Mouse (Mus musculus): Measurements from ENCODE around the gene Tespa1.
"Not testable (repeated sequence)": the region's sequence is repeated elsewhere in the genome, so short reads cannot be mapped to it uniquely, and the experiment has no call there.

The Tespa1 gene

GRCm38 (mm10) chr10:130363438-130364164 is 40.9 kb downstream of the Tespa1 start:
- DNase-seq (ENCODE audit: low spot score in 2 of 2) = no peak

DNA sequence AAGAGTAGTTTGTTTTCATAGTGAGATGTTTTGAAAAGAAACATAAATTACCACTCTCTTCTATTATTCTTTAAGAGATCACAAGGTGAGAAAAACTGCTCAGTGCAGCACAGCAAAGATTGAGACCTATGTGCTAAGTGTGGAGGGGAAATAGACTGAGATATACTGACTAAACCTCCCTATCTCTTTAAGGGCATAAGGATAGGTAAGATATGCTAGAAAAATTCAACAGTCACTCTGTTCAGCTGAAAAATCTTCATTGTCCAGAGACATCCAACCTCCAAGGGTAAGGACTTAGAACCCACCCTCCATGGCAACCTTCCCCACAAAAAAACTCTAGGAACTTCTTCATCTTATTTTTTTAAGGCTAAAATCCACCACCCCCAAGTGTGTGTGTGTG is 42.1 kb downstream of the Tespa1 start:
- no peak for DNase-seq (ENCODE audit: low spot score in 2 of 2)

- no peak for DNase-seq (ENCODE audit: low spot score in 2 of 2)
Measured at GRCm38 (mm10) chr10:130368384-130368783, 45.7 kb downstream of the Tespa1 start.

- DNase-seq (ENCODE audit: low spot score in 2 of 2) = no peak
Measured at GRCm38 (mm10) chr10:130370005-130370682, 47.5 kb downstream of the Tespa1 start.

DNA sequence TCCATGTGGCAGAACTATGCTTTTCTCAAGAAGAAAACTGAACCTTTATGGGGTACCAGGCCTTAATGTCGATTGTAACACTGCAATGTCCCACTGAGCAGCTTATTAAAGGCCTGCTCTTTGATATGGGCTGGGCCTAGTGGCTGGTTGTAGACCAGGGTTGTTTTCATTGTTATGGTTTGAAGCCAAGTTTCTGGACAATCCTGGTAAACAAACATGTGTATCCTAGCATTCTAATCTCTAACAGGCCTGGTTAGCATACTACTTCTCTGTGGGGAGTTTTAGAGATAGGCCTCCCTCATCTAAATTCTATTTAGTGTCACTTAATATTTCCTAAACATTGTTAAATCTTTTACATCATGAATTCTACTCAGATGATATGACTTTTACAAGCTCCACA is 49.0 kb downstream of the Tespa1 start:
- no peak for DNase-seq (ENCODE audit: low spot score in 2 of 2)

DNA sequence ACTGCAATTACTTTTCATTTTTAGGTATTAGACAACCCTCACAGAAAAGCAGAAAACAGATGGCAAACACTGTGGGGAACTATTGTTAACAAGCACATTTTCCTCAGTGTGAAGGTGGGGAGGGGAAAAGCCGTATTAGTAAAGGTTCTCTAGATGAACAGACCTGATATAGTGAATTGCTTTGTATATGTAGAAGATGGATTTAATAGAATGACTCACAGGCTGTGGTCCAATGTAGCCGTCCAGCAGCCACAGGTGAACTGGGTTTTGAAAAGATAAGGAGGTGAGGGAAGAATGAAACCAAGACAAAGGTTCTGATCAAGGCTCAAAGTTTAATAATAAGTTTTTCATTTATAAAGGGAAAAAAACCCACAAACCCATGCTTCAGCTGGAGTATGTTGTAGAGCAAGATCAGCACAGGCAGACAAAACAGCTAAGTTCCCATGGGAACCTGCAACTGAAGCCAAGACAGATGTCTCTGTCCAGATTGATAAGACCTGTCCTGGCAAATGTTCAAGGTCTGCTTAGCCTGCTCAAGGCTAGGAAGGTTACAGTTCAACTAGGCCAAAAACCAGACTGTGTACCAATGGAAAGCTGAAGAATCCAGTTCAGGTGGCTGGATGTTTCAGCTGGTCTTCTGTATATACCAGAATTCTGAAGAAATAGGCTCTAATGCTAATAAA is 50.0 kb downstream of the Tespa1 start:
- no peak for DNase-seq (ENCODE audit: low spot score in 2 of 2)

DNA sequence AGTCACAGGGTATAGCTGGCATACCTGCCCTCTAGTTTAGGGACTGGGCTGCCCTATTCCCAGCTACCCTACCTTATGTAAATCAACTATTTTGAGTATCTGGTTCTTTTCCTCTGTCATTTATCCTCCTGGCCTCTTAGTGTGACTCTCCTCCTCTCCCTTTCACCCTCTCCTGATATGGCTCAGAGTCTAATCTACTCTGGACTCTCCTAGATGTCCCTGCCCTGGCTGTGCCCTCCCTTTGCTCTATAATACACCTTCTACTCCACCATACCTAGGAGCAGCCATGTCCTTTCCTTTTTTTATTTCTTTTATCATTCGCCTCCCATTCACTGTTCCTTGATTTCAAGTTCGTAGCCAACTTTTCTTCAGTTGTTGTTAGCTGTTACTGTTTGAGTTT is 52.5 kb downstream of the Tespa1 start:
- DNase-seq (ENCODE audit: low spot score in 2 of 2) = no peak

DNA sequence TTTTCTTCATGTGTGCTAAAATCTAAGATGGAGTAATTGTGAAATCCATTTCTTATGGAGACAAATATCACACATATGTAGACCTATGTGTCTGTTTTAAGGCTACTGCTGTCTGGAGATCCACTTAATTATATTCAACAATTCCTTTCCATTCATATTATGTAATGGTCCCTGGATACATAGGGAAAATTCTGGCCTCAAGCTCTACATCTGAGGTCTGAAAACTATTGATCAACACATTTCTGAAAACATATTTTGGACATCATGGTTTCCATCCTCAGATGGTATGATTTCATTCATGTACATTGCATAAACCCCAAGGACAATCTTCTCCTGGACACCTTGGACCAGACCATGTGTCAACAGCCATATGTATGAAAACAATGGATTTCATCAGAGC is 71.6 kb downstream of the Tespa1 start, which contains the start of gene Vmn2r84:
Vmn2r84 (minus strand) TSS at position 101 of the 400 bp plus-strand sequence.
- DNase-seq (ENCODE audit: low spot score in 2 of 2) = no peak

DNA sequence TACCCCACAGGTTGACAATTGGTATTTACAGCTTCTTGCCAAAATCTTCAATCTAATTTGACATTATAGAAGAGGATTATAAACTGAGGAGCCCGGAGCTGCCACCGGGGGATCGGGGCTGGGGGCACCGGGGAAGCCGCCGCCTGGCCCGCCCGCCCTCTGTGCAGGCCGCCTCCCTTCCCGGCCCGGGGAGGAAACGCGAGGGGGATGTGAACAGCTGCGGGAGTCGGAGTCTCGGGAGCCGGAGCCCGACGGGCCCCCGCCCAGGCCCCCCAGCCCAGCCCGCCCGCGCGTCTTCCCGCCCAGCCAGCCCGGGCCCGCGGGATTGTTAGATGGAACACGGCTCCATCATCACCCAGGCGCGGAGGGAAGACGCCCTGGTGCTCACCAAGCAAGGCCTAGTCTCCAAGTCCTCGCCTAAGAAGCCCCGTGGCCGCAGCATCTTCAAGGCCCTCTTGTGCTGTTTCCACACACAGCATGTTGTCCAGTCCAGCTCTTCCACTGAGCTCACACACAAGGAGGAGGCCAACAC is 89.6 kb downstream of the Tespa1 start:
- not testable (repeated sequence) for DNase-seq (ENCODE audit: low spot score in 2 of 2)

Measured in right cerebral cortex, postnatal 36 days (tissue).